Mouse (Mus musculus): Measurements from ENCODE around the gene Selenok. TPM values are rescaled to one million over a fixed set of nuclear protein-coding genes. Genes with fewer than 3 reads are reported as not detected.
A peak's percentile ranks its signal among the peaks of the same experiment; 100 is the strongest.

Gene Selenok
- total RNA-seq, 2 experiments from 2014 or later: 103 to 113 TPM

DNA sequence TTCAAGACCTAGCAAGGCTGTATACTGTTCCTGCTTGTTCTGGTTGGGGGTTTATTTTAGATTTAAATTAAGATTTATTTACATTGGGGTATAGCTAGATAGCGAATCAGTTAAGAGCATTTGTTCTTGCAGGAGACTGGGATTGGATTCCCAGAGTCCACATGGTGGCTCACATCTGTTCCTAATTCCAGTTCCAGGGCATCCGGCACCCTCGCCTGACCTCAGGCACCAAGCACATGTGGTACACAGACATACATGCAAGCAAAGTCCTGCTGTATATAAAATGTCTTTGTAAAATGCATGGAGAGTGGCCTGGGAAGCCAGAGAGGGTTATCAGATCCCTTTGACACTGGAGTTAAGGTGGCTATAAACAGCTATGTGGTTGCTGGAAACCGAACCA, 26.9 kb downstream of the Selenok start:
- DNase-seq (ENCODE audit: low spot score in 2 of 2): no peak

DNA sequence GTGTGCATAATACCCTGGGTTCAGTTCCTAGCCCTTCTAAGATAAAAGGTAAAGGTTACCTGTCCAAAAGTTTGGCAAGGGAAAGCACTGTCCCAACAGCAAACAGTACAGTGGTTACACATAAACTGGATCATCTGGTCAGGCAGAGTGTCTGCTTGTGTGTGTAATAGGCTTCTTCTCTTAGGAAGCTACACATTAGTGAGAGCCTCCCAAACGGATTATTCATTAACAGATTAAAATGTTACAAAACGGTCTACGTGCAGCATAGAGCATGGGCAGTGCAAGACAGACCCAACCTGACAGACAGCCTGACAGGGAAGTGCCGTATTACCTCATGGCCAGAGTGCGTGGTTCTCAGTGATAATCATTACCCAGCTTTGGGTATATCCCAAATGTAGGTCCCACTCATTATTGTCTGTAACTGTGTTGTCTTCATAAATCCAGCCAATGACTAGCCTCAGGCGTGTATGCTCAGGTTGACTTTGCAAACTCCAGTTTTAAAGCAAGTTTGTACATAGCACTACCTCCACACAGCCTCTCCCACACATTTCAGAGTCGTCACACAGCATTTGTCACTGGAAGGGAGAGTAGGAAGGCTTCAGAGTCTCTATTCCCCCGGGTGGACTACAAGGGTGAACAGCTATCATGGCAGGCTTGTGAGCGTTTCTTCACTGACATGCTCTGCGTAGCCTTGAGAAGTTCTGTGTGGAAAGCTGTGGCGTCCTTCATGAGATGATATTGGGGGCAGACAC, 28.1 kb downstream of the Selenok start:
- DNase-seq (ENCODE audit: low spot score in 2 of 2): no peak

DNA sequence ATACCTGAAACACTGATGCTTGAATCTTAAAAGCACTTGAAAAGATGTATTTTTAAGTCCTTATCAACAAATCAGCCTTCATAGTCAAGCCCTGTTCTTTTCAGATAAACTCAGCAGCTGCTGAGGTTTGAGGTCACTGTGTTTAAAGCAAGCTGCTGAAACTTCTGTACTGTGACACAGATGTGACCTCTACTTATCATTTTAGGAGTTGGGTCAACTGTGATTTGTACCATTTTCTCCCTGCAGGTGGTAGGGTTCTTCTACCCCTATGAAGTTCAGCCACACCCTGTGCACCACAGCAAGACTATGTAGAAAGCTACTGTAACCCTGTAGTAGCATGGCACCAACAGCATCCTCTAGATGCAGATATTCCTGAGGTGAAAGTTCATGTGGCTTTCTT, 29.2 kb downstream of the Selenok start:
- no peak for DNase-seq (ENCODE audit: low spot score in 2 of 2)

DNA sequence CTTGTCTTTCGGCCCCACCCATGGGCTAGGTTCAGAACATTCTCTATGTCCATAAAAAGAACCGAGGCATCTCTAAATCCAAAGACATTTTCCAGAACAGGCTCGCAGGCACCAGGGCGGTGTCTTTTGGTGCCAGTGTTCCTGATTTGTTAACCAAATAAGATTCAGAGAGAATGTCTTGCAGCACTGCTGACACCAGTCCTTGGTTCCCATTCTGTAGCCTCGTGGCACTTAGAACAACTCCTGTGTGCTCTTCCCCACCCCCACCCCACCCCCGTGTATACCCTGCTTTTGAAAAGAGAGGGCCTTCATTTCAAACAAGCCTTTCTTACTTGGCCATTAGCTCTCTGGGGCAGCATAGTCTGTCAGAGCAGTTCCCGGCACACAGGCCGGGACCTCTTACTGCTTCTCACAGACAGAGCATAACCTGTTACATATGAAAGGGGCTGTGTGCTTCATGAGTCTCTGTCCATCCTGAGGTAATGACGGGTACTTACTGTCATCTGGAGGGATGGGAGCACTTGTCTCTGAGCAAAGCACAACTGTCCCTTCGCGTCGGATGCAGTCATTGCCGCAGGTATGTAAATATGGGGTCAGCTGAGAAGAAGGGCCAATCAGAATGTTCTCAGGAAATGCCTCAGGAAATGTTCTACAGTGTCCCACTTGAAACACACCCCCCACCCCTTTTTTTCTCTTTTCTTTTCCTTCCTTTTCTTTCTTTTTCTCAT, 30.8 kb downstream of the Selenok start:
- DNase-seq (ENCODE audit: low spot score in 2 of 2): no peak

DNA sequence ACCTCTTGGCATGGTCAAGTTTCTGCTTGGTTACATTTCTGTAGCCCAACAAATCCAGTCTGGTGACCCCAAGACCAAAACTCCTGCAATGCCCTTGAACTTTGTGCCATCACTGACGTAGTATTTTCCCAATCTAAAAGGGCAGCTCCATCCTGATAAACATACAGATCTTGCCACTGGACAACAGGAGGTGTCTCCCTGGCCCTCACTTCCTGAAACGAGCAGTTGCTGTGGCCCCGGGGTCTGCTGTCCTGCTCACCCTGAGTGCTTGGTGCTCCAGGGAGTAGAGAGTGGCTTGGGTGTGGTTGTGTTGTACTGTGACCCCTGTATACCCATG, 31.3 kb downstream of the Selenok start:
- no peak for DNase-seq (ENCODE audit: low spot score in 2 of 2)

DNA sequence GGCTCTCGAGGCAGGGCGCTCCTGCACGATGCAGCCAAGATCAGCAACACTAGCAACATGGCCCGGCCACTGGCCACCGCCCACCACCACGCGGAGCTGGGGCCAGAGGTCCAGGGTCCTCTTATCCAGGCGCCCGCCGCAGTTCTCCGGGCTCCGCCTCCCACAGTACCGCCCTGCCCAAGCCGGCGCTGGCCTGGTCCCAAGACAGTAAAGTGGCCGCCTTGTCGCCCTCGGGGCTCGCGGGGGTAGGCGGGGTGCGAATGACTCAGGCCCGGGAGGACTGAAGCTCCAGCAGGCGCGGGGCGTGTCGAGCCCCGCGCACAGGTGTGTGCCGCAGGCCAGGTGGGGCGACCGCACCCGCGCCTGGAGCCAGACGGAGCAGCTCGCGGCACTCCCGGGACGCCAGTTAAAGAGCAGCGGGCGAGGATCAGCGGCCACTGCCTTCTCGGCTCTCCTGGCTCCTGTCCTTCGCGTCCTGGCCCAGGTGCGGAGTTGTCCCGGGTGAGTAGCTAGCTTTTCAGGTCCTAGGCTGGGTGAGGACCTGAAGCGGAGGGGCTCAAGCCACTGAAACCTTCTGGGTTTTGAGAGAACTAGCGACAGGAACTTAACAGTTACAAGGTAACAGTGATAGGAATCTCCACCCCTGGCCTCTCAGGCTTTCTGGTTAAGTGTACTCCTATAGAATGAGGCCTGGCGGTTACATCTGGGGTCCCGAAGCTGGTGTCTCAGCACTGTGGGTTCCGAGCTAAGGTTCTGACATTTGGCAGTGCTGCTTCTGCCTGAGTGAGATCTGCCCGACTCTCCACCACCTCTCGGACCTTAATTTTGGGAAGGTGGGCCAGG, 40.8 kb downstream of the Selenok start, which contains the start of the genes Il17rb and Chdh:
Il17rb (minus strand) TSS at position 164 of the 843 bp plus-strand sequence.
Chdh (plus strand) TSS at position 291 of the 843 bp plus-strand sequence.
- DNase-seq (ENCODE audit: low spot score in 2 of 2): peak; percentile 22 to 39

DNA sequence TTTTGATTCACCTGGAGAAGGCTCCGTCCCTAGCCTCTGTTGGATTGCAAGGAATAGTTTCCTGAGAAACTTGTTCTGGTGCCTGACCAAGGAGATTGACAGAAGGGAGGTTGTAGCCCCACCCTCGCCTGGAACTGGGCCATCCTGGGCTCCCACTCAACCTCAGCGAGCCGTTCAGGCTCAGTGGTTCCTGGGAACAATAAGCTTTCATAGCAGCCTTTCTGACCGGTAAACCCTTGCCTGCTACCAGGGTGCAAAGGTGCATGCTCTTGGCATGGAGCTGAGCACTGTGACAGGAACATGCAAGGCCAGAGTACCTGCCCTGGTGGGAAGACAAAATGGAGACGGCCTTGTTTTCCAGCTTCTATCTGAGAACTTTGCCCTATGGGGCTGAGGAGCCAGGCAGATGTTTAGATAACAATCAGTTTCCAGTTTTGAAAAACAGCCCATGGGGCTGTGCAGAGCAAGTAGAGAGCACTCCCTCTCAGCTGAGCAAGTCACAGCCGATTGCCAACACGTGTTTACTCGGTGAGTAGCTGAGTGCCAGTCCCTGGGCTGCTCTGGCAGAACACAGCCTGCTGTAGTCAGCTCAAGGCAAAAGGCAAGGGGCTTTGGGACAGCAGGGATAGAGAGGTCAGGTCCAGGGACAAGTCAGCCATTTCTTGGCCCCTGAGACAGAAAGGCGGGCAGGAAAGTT, 41.9 kb downstream of the Selenok start:
- peak; percentile 42 to 75 for DNase-seq (ENCODE audit: low spot score in 2 of 2)

DNA sequence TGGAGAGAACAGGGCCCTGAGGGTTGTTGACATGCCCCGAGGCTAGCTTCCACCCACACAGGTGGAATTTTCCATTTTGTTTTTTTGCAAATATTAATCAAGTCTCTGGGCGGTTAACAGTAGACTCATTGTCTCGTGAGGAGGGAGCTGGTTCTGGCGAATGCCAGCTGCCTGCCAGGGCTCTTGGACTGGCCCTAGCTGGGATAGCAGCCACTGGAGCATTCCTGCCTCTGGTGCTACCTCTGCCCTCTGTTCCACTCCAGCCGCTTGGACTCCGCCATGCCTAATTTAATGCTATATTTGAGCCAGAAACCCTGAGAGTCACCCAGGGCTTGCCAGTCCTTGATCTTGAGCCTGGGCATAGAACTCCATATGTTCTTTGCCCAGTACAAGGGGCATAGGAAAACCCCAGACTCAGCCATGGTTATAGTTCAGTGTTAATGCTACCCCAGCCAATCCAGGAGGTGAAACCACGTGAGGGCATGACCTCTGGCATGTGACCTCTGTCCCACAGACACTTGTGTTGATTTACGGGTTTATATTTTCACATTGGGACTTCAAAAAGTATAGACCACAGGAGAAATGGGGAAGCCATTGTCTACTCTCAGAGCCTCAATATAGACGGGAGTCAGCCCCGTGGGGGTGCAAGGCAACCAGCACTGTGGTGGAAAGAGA, 43.9 kb downstream of the Selenok start:
- DNase-seq (ENCODE audit: low spot score in 2 of 2): peak; percentile 19 to 43

DNA sequence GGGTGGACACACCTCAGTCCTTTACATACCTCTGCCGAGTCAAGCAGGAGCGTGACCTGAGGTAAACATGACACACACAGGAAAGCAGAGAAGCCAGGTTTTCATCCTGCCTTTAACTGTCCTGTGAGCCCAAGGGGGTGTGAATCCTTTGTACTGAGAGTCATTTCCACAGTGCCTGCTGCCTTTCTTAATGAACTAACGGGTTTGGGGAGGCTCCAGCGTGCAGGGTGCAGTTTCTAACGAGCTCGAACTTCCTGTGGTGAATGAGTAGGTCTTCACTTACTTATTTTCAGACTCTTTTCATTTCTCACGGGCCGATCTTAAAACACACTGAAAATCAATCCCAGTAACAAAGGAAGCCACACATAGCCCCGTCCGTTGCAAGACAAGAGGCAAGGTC, 46.4 kb downstream of the Selenok start:
- no peak for DNase-seq (ENCODE audit: low spot score in 2 of 2)

DNA sequence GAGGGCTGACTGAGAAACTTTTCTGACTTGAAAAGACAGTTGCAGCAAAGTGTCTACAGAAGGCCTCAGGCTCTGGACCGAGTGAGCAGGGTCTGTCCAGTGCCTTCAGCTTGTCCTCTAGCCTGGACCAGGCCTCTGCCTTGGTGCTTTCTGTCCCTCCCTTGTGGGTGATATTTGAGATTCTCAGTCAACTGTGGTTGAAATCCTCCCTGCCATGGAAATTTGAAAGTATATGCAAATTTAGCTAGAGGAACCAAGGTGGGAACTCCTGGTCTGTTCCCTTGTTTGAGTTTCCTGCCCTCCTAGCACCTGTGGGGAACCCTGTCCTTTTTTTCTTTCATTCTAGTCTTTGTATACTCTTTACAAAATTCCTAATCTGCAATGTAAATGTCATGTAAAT, 46.9 kb downstream of the Selenok start:
- DNase-seq (ENCODE audit: low spot score in 2 of 2): no peak

DNA sequence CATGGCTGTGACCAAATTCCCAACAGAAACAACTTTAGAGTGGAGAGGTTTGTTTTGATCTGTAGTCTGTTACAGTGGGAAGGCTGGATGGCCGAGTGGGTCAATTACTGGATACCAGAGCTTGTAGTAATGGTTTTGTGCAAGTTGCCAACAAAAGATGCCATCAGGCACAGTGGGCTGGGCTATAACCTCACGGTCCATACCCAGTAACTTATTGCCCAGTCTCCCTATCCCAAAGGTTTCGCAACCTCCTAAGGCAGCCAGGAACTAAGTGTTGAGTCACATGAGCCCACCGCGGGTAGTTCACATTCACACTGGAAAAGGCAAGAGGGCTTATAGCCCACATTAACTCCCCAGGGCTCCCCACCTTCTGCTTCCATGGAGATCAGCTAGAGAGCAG, 48.6 kb downstream of the Selenok start:
- DNase-seq (ENCODE audit: low spot score in 2 of 2): no peak

DNA sequence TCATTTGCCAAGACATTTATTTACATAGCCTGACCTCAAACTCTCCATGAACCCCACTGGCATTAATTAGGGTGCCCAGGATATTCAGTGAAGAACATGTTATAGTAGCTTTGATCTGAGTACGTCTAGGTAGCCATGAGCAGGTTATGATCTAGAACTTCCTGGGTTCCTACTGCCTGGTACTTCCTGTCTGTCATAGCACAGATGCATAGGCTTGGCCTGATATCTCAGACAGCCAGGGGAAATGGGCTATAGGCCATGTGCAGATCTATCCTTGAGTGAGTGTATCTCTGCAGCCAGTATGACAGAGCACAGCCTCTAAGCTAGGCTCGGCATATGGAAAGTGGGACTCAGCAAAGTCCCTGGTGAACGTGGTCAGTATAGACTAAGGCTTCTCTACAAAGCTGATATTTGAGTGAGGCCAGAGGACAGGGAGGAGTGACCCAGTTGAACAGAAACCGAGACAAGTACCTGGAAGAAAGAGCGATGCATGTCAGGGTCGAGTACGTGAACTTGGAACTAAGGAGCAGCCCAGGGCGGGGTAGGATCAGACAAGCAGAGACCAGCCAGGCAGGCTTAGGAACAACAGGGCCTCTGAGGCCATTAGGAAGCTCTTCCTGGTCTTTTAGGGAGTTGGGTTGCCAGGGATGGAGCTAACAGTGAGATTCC, 49.8 kb downstream of the Selenok start:
- DNase-seq (ENCODE audit: low spot score in 2 of 2): no peak

DNA sequence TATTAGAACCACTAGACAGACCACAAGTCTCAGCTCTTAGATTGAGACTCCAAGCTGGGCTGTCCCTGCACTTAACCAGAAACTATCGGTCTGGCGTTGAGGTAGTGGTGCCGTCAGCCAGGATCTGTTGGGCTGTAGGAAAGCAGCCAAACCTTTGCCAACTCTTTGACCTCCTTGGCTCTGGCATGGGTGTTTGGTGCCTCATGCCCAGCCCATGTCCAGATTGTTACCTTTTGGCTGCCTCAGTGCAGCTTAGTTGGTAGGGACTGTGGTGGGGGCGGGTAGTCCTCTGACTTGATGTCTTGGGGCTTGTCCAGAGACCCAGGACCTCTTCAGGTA, 50.3 kb downstream of the Selenok start:
- DNase-seq (ENCODE audit: low spot score in 2 of 2): no peak

DNA sequence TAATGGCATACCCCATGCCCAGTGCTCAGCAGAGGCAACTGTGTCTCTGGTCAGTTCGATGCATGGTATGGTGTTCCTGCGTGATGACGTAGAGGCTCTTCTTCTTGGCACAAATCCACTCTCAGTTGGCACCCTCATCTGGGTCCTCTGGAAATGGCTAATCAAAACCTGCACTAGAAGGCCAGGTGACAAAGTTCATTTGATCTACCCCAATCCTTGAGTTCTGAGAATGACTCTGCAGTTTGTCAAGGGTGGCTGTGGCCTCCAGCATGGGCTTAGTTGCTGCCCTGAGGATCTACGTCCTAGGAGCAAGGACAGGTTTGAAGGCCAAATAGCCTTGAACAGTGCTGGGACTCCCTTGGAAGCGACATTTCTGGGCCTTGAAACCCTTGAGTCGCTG, 50.7 kb downstream of the Selenok start:
- DNase-seq (ENCODE audit: low spot score in 2 of 2): no peak

DNA sequence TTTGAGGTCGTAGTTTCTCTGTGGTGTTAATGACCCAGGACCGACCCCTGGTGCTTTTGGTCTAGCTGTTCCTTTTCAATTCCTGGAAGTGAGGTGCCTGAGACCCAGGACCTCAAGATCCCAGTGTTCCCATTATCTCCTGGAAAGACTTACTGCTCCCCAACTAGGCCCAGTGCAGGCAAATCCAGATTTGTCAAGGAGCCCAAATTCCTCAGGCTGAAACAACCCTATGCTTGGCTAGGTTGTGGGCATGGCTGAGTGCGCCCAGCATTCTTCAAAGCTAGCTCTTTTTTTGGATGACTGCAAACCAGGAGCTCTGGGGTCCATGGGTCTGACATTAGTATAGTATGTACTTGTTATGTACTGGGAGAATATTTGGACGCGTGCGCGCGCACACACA, 51.3 kb downstream of the Selenok start:
- DNase-seq (ENCODE audit: low spot score in 2 of 2): no peak

DNA sequence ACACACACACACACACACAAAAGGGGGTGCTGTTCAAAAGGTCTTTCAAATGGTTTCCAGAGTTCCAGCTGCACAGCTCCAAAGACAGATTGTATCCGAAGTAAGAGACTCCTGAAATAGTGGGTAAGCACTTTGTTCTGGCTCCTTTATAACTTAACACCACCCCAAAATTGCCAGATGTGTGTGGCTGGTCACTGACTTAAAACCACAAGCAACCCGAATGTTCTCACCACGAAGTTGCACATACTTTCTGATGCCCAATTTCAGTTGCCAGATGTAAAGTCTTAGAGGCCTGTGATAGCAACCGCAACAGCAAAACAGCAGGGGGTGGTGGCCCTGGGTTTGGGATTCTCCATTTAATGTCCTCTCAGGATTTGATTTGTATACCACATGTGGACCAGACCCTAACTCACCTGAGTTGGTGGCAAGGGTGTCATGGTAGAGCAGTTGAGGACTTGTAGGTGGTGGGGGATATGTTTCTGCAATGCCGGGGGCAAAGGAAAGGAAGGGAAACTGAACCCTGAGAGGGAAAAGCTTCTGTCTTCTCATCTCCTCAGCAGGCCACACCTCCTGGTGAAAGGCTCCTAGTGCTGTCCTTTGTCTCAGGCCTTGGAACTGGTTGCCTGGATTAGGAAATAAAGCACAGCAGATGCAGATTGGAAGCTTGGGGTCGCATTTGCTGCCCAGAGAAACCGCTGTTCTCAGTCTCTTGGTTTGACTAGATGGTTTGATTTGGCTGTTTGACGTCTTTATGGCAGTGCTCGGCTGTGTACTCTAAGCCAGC, 51.9 kb downstream of the Selenok start:
- DNase-seq (ENCODE audit: low spot score in 2 of 2): no peak

DNA sequence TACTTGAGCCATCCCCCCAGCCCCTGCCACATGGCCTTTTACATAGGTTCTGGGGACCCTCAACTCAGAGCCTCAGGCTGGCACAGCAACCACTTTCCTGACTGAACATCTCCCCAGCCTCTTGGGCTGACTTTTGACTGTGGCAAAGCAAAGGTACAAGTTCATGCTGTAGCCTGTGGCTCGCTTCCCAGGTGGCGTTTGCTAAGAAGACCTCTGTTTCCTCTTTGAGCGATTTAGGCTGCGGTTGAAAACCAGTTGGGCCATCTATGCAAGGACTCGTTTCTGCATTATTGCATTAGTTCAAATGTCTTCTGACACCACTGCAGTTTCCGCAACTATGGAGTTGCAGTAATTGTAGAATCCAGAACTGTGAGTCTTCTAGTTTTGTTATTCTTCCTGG, 54.4 kb downstream of the Selenok start:
- no peak for DNase-seq (ENCODE audit: low spot score in 2 of 2)

DNA sequence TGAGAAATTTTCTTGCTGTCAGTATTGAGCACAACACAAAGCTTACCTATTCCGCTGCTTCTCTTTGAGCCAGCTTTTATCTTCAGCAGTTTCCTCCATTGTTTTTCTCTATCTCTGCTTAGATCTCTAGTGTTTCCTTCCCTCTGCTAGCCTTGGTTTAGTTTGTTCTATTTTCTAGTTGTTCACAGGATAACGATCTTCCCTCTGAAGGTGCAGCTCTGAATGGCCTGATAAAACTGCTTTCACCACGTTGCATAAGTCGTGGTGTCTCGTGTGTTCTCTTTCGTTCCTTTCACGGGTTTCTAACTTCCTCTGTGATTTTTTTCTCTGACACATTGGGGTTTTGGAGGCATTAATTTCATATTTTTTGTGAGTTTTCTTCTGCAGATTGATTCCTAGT, 56.3 kb downstream of the Selenok start:
- no peak for DNase-seq (ENCODE audit: low spot score in 2 of 2)

Measured in layer of hippocampus, adult 18-20 months (tissue).